Mouse (Mus musculus) neural tube, embryonic 13.5 days (tissue): ENCODE results near the gene Amigo2. TPM values are rescaled to one million over a fixed set of nuclear protein-coding genes. Genes with fewer than 3 reads are reported as not detected.
"Not testable (repeated sequence)": the region's sequence is repeated elsewhere in the genome, so short reads cannot be mapped to it uniquely, and the experiment has no call there.

ENCODE experiments used
- ATAC-seq: fragments of 200-750 bp; cut with Nextera tagmentation; 2 replicates; pipeline ENCODE4 v1.8.0; 2017; ENCODE audit warnings: low read depth, mild to moderate bottlenecking, moderate TSS enrichment, moderate library complexity
- H3K27ac ChIP-seq: fragments of 300-500 bp; sonication (generic); replicated peaks from 2 replicates; pipeline ENCODE4 v1.5.1; 2015; ENCODE audit warnings: moderate library complexity, mild to moderate bottlenecking, inconsistent platforms
- H3K27me3 ChIP-seq: fragments of 300-500 bp; sonication (generic); 2 replicates; pipeline ENCODE4 v1.6.1; 2015; ENCODE audit warnings: mild to moderate bottlenecking, inconsistent platforms
- H3K36me3 ChIP-seq: fragments of 300-500 bp; sonication (generic); 2 replicates; pipeline ENCODE4 v1.6.1; 2015; ENCODE audit warnings: mild to moderate bottlenecking, inconsistent platforms
- H3K4me1 ChIP-seq: fragments of 300-500 bp; sonication (generic); replicated peaks from 2 replicates; pipeline ENCODE4 v1.6.1; 2015; ENCODE audit warnings: inconsistent platforms
- H3K4me2 ChIP-seq: fragments of 300-500 bp; sonication (generic); 2 replicates; pipeline ENCODE4 v1.6.1; 2015; ENCODE audit warnings: inconsistent platforms, mild to moderate bottlenecking, moderate library complexity
- H3K4me3 ChIP-seq: fragments of 300-500 bp; sonication (generic); 2 replicates; pipeline ENCODE4 v1.5.1; 2015; ENCODE audit warnings: mild to moderate bottlenecking, inconsistent platforms
- H3K9ac ChIP-seq: fragments of 300-500 bp; sonication (generic); 2 replicates; pipeline ENCODE4 v1.6.1; 2015; ENCODE audit warnings: moderate library complexity, mild to moderate bottlenecking, inconsistent platforms
- H3K9me3 ChIP-seq: fragments of 300-500 bp; sonication (generic); 2 replicates; pipeline ENCODE4 v1.6.1; 2016; ENCODE audit warnings: inconsistent platforms
- WGBS: fragments of 180-500 bp; shearing (Covaris S2); methylation state at CpG from one replicate; pipeline ENCODE4 v1.1.7; 2015; 5-methylcytosine and 5-hydroxymethylcytosine counted together
- polyA plus RNA-seq: library from polyadenylated mRNA; unstranded; fragments of >200 nt; fragmentation: Nextera tagmentation; extraction: Ambion mirVana; gene quantifications from 2 replicates; pipeline ENCODE4 v1.2.1, GENCODE M21; 2015

Amigo2 gene
- polyA plus RNA-seq, 1 experiment from 2014 or later, result 6.3 TPM

DNA sequence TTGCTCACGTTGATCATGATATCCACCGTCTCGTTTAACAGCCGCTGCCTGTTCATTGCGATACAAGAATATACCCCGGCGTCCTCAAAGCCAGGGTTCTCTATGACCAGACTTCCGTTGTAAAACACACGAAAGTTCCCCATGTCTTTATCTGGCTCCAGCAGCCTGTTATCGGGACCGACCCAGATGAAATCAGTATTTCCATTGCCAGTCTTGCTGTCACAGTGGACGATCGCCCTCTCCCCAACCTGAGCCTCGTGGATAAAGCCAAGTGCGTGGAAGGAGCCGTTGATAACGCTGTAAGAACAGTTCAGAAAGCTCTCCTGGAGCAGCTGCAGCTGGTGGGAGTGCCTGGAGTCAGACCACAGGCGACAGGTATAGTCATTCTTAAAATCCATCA, 1.7 kb downstream of the Amigo2 start:
- Histone ChIP-seq H3K4me3 (no peak overlapping the region), H3K9ac (no peak overlapping the region), H3K36me3 (no peaks in the 10 kb centered on the region), H3K9me3 (no peaks in the 10 kb centered on the region; the same call in 1 of the 2 replicates), H3K27ac (no peak overlapping the region), H3K27me3 (peaks cover 15% of the 10 kb centered on the region), H3K4me1 (peaks cover 22% of the 10 kb centered on the region), H3K4me2 (peak overlapping the region; percentile 81; the same call in 1 of the 2 replicates)
- ATAC-seq, result no peak
- WGBS, result 89% methylated on average over 18 of the region's 18 CpGs

DNA sequence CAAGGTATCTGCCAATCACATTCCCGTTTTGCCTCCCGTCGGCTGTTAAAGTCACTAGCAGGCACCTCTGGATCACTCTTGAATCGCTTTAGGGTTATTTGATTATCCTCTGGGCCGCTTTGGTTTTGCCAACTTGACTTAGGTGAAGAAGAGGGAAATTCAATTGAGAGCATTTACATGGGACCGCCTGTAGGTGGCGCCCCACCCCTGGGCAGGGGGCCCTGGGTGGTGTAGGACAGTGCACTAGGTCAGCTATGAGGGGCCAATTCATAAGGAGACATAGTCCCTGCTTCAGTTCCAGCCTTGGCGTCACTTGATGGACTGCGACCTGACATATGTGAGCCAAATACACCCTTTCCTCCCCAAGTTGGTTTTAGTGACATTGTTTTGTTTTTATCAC, 10.1 kb downstream of the Amigo2 start:
- ATAC-seq, result no peak
- 52% methylated on average over 9 of the region's 9 CpGs for WGBS
- H3K9ac ChIP-seq, result no peak overlapping the region
- H3K36me3 ChIP-seq, result no peaks in the 10 kb centered on the region
- no peak overlapping the region for H3K27ac ChIP-seq
- no peaks in the 10 kb centered on the region for H3K27me3 ChIP-seq
- no peaks in the 10 kb centered on the region for H3K4me1 ChIP-seq
- no peak overlapping the region for H3K4me3 ChIP-seq
- H3K4me2 ChIP-seq, result no peak overlapping the region
- H3K9me3 ChIP-seq, result no peaks in the 10 kb centered on the region

DNA sequence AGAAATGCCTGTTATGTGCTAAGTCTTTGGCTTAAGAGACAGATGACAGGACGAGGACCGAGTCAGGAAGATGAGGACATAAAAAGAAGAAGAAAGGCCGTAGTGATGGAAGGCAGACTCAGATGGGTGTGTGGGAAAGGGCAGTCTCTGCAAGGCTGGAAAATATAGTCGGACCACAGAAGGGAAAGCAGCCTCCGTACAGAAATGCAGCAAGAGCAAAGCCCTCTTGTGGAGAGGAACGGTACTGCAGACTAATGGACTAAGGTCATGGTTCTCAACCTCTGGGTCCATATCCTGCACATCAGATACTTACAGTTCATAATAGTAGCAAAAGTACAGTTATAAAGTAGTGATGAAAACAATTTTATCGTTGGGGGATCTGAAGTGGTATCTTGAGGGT, 11.9 kb downstream of the Amigo2 start:
- WGBS, result 30% methylated on average over 7 of the region's 7 CpGs
- H3K27me3 ChIP-seq, result no peaks in the 10 kb centered on the region
- no peaks in the 10 kb centered on the region for H3K4me1 ChIP-seq
- no peak overlapping the region for H3K27ac ChIP-seq
- H3K9ac ChIP-seq, result no peak overlapping the region
- ATAC-seq, result no peak
- H3K4me2 ChIP-seq, result no peak overlapping the region
- no peaks in the 10 kb centered on the region for H3K36me3 ChIP-seq
- H3K9me3 ChIP-seq, result 0 out of 2 replicates have a peak, but pooled peaks cover 5% of the 10 kb centered on the region
- H3K4me3 ChIP-seq, result no peak overlapping the region

DNA sequence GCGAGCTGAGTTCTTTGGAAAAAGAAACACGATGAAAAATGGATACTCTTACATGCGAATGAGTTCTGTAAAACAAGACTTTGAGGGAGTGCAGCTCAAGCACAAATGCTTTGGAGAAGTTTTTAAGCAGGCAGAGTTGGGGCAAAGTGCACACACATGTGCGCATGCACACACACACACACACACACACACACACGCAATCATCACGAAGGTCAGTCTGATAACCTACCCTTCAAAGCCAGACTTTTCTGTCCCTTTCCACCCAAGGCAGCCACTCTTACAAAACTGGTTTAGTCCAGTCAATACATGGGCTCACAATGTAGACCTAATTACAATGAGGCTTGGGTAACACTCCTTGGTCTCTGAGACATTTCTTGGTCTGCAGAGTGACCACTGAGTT, 13.0 kb downstream of the Amigo2 start:
- H3K9ac ChIP-seq, result no peak overlapping the region
- no peak for ATAC-seq
- 0 out of 2 replicates have a peak, but pooled peaks cover 5% of the 10 kb centered on the region for H3K9me3 ChIP-seq
- H3K27ac ChIP-seq, result no peak overlapping the region
- no peak overlapping the region for H3K4me2 ChIP-seq
- no peaks in the 10 kb centered on the region for H3K36me3 ChIP-seq
- no peaks in the 10 kb centered on the region for H3K4me1 ChIP-seq
- H3K4me3 ChIP-seq, result no peak overlapping the region
- WGBS, result 91% methylated on average over 6 of the region's 6 CpGs
- no peaks in the 10 kb centered on the region for H3K27me3 ChIP-seq

DNA sequence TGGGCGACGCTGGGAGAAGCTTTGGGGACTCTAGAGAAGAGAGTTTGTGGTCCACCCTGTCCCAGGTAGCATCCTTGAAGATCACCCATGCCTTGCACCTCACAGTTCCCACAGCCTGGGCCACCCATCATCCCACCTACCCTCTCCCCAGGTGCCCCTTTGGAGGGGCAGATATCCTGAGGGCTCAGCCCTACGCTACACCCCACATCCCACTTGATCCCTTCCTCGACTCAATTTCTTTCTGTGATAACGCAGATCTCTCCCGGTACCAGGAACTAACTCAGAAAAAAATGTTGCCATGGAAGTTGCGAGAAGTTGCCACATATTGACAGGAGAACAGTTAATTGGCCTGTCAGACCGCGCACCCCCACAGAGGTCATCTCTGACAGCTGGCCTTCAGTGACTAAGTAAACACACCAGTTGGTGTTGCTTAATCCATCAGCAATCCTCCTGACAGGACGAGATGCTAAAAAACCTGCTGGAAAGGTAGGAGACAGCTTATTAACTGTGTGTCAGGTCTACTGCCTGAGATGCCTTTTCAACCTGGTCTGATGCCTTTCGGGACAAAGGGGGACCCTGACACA, 17.5 kb downstream of the Amigo2 start:
- Histone ChIP-seq H3K36me3 (no peaks in the 10 kb centered on the region), H3K4me2 (no peak overlapping the region), H3K27ac (no peak overlapping the region), H3K9ac (no peak overlapping the region), H3K4me1 (no peaks in the 10 kb centered on the region), H3K9me3 (0 out of 2 replicates have a peak, but pooled peaks cover 5% of the 10 kb centered on the region), H3K27me3 (no peaks in the 10 kb centered on the region), H3K4me3 (no peak overlapping the region)
- ATAC-seq, result no peak
- 90% methylated on average over 11 of the region's 11 CpGs for WGBS

DNA sequence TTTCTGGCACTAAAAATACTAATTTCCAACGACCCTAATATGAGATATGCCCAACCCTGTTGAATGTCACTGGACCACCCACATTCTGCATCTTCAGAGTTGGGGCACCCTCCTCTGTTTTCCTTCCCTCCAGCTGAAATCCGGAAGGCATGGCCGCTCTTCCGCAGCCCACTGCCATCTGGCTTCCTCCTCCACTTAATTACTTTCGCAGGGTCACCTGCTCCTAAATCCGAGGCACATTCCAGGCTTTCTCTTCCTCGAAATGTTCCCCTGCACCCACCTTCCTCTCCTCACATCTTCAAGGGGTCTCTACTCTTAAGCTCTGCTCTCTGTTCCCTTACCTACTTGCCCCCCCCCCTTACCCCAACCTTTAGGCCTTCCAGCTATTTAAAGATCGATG, 23.1 kb downstream of the Amigo2 start:
- H3K9me3 ChIP-seq, result no peaks in the 10 kb centered on the region
- no peak for ATAC-seq
- no peak overlapping the region for H3K27ac ChIP-seq
- H3K4me1 ChIP-seq, result no peaks in the 10 kb centered on the region
- H3K4me2 ChIP-seq, result no peak overlapping the region
- H3K27me3 ChIP-seq, result no peaks in the 10 kb centered on the region
- H3K4me3 ChIP-seq, result no peak overlapping the region
- no peak overlapping the region for H3K9ac ChIP-seq
- no peaks in the 10 kb centered on the region for H3K36me3 ChIP-seq
- 73% methylated on average over 8 of the region's 8 CpGs for WGBS

DNA sequence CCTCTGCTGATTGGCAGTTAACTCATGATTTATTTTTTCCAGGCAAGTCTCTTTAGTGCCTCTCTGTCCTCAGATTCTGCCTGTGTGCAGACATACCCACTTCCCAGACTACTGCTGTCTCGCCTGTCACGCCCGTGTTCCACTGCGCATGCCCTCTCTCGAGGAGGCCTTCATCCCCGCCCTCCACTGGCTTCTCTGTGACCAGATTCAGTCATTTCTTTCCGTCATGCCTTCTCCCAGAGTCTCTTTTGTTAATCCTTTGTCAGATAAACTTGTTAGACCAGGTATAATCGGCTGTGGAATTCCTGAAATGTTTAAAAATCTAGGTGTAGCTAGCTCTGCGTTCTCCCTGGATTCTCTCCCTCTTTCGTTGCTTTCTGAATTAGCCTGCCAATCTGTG, 23.7 kb downstream of the Amigo2 start:
- H3K9me3 ChIP-seq, result no peaks in the 10 kb centered on the region
- H3K27me3 ChIP-seq, result no peaks in the 10 kb centered on the region
- no peaks in the 10 kb centered on the region for H3K4me1 ChIP-seq
- no peak overlapping the region for H3K27ac ChIP-seq
- no peaks in the 10 kb centered on the region for H3K36me3 ChIP-seq
- H3K4me3 ChIP-seq, result no peak overlapping the region
- no peak for ATAC-seq
- 88% methylated on average over 10 of the region's 10 CpGs for WGBS
- H3K9ac ChIP-seq, result no peak overlapping the region
- no peak overlapping the region for H3K4me2 ChIP-seq

DNA sequence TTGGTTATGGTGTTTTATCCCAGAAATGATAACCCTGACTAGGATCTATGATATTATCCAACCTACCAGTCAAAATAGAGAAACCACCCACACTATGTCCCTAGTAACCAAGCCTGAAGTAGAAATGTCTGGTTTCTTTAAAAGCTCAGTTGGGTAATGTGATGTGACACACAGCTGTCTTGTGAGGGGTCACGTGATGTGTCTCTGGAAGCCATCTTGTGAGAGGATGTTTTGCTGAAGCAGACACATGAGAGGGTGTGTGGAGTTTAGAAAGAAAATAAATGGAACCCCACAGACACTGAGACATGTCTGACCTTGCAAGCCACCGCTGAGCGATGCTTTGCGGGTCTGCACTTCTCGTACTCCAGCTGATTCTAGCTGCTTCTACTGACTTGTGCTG, 30.2 kb downstream of the Amigo2 start:
- H3K4me2 ChIP-seq, result no peak overlapping the region
- no peaks in the 10 kb centered on the region for H3K9me3 ChIP-seq
- H3K27ac ChIP-seq, result no peak overlapping the region
- WGBS, result 91% methylated on average over 5 of the region's 5 CpGs
- no peaks in the 10 kb centered on the region for H3K27me3 ChIP-seq
- H3K4me1 ChIP-seq, result no peaks in the 10 kb centered on the region
- no peak for ATAC-seq
- no peak overlapping the region for H3K4me3 ChIP-seq
- H3K36me3 ChIP-seq, result no peaks in the 10 kb centered on the region
- no peak overlapping the region for H3K9ac ChIP-seq

DNA sequence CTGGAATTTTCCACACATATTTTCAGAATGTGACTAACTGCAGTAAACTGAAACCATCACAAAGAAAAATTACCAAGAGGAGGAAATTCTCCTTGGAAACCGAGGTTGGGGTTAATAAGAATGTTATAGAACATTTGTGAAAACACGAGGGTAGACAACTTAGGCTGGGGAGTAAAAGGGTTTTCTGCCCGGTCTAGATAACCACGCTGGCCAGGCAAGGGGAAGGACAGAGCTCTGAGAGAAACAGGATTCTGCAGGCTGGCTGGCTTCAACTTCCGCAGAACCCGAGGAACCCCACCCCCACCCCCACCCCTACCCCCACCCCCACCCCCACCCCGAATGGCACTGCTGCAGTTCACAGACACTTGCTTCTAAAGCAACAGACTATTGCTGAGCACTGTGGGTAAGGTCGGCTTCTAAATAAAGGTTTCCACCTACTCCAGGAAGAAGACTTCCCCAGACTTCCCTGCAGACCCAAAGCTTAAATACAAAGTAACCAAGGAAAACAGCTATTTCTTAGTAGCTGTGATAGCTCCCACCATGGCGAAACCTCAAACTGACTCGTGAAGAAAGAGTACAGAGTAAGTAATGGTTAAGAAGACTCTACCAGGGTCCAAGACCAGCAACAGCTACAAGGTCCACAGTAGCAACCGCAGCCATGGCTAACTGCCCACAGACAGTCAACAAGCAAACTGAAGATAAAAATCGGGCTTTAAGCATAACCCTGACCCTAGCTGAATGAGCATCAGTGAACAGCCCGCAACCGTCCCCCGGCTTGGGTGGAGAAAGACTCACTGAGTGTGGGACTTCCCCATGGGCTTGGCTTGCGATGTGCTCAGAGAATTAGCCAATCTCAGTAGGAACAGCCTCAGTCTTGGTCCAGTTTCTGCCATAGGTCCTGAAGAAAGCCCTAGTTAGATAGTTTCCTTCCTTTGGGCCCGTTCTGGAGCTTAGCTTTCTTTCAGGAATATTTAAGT, 34.3 kb downstream of the Amigo2 start:
- Histone ChIP-seq H3K27ac (no peak overlapping the region), H3K27me3 (no peaks in the 10 kb centered on the region), H3K4me2 (no peak overlapping the region), H3K4me1 (no peaks in the 10 kb centered on the region), H3K4me3 (no peak overlapping the region), H3K9me3 (no peaks in the 10 kb centered on the region), H3K36me3 (no peaks in the 10 kb centered on the region), H3K9ac (no peak overlapping the region)
- 81% methylated on average over 17 of the region's 17 CpGs for WGBS
- no peak for ATAC-seq

DNA sequence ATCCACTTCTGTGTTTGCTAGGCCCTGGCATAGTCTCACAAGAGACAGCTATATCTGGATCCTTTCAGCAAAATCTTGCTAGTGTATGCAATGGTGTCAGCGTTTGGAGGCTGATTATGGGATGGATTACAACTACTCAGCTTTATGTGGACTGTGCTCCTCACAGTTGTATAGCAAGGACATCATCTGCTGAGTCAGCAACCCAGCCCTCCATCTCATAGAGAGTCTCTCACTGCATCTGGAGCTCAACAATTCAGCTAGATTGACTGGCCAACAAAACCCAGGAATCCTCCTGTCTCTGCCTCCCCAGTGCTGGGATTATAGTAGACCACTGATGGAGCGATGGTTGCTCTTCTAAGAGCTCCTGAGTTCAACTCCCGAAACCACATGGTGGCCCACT, 37.3 kb downstream of the Amigo2 start:
- WGBS, result 89% methylated on average over 3 of the region's 3 CpGs
- not testable (repeated sequence) for H3K4me1 ChIP-seq, H3K4me2 ChIP-seq, H3K36me3 ChIP-seq, H3K9me3 ChIP-seq, H3K27ac ChIP-seq, H3K4me3 ChIP-seq, H3K27me3 ChIP-seq, ATAC-seq, H3K9ac ChIP-seq

DNA sequence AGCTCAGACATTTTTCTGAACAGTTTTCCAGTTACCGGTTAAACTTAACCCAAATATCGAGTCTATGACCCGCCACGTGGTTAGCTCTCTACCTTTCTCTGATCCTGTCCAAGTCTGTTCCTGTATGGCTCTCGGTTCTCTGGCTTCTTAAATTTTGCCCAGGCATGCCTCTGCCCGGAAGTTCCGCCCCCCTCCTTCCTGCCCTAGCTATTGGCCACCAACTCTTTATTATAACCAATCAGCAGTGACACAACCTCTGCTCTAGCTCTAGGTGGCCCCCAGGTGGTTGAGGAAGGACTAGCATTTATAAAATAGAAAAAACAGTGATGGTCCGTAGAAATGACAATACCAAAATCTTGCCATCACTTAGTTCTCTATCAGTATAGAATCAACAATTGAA, 40.6 kb downstream of the Amigo2 start:
- Histone ChIP-seq H3K9me3 (no peaks in the 10 kb centered on the region), H3K4me1 (no peaks in the 10 kb centered on the region), H3K36me3 (no peaks in the 10 kb centered on the region), H3K9ac (no peak overlapping the region), H3K4me3 (no peak overlapping the region), H3K4me2 (no peak overlapping the region), H3K27ac (no peak overlapping the region), H3K27me3 (no peaks in the 10 kb centered on the region)
- ATAC-seq, result no peak
- WGBS, result 94% methylated on average over 8 of the region's 8 CpGs

DNA sequence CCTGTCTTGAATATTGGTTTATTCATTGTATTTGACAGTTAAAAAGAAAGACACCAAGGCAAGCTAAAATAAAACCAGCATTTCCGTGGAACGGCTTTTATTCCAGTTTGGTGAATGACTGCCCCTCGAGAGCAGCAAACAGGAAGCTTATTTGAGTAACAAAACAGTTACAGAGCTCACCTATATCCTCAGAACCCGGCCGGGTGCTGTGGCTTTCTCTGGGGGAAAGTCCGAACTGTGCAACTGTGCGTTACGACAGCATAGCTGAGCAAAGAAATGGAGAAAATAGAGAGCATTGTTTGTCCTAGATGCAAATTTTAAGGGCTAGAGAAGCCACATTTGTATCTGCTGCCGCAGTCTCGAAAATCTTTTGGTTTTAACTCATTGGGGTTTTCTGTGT, 41.3 kb downstream of the Amigo2 start:
- Histone ChIP-seq H3K4me2 (no peak overlapping the region), H3K27ac (no peak overlapping the region), H3K4me3 (no peak overlapping the region), H3K9ac (no peak overlapping the region), H3K36me3 (no peaks in the 10 kb centered on the region), H3K27me3 (no peaks in the 10 kb centered on the region), H3K9me3 (no peaks in the 10 kb centered on the region), H3K4me1 (no peaks in the 10 kb centered on the region)
- no peak for ATAC-seq
- 83% methylated on average over 10 of the region's 10 CpGs for WGBS
